8 mouse cellular contexts compared by ENCODE assay signal in genomic region chr1:133130638-133131560, GRCm38 (mm10). TPM values are rescaled to one million over a fixed set of nuclear protein-coding genes. Genes with fewer than 3 reads are reported as not detected.
DNase-seq lines count a peak whose midpoint lies in the region; ATAC-seq and TF ChIP-seq lines count a peak whose summit lies in the region.

TSS of gene Ppp1r15b (plus strand) at chr1:133131143.

- 2% methylated on average over 72 of the region's 72 CpGs for WGBS in forebrain, embryonic 10.5 days
- under 1% methylated on average over 72 of the region's 72 CpGs for WGBS in heart, embryonic 15.5 days
- WGBS in liver, embryonic 14.5 days (ENCODE audit: insufficient replicate concordance) = under 1% methylated on average over 72 of the region's 72 CpGs
- 1% methylated on average over 72 of the region's 72 CpGs for WGBS in neural tube, embryonic 11.5 days
- under 1% methylated on average over 71 of the region's 72 CpGs for WGBS in stomach, postnatal 0 days

- peaks cover 37% of the 10 kb centered on the region for H3K36me3 ChIP-seq in forebrain, embryonic 10.5 days (replicated peaks)
- H3K36me3 ChIP-seq in heart, embryonic 15.5 days = 0 out of 2 replicates have a peak, but pooled peaks cover 2% of the 10 kb centered on the region
- H3K36me3 ChIP-seq in liver, embryonic 14.5 days (replicated peaks; ENCODE audit: control insufficient read depth, insufficient read depth, low read depth) = peaks cover 33% of the 10 kb centered on the region
- no peaks in the 10 kb centered on the region for H3K36me3 ChIP-seq in neural tube, embryonic 11.5 days (ENCODE audit: control insufficient read depth, insufficient read depth, low read length)
- no peaks in the 10 kb centered on the region for H3K36me3 ChIP-seq in stomach, postnatal 0 days (ENCODE audit: control insufficient read depth, insufficient read depth, low read length)

- peak; percentile 96 to 98 for DNase-seq in CD8-positive naive resting alpha-beta T cell, adult 2 months (ENCODE audit: low read depth in 2 of 2, low spot score in 2 of 2)
- peak; percentile 93 for DNase-seq in c-Kit-positive CD71-negative TER-119-negative erythroid progenitor cells, embryonic 14.5 days (ENCODE audit: low read depth)
- DNase-seq in forebrain, embryonic 10.5 days (ENCODE audit: extremely low spot score, low spot score) = peak; percentile 99
- DNase-seq in kidney, postnatal 25 days = peak; percentile 98 to 100
- peak; percentile 99 for DNase-seq in liver, embryonic 14.5 days (ENCODE audit: low read depth in 3 of 3, low spot score in 3 of 3)
- peak; percentile 99 for DNase-seq in neural tube, embryonic 11.5 days (ENCODE audit: low spot score)
- DNase-seq in stomach, postnatal 0 days (ENCODE audit: low spot score) = peak; percentile 99

- ATAC-seq in heart, embryonic 15.5 days (replicated peaks; ENCODE audit: insufficient number of reproducible peaks, insufficient read depth, low FRiP score, low read depth) = peak; percentile 98
- peak; percentile 97 for ATAC-seq in liver, embryonic 14.5 days (ENCODE audit: insufficient read depth)
- peak; percentile 98 for ATAC-seq in neural tube, embryonic 11.5 days (ENCODE audit: insufficient read depth, low FRiP score, low TSS enrichment)
- ATAC-seq in stomach, postnatal 0 days (ENCODE audit: low FRiP score, low TSS enrichment) = peak; percentile 99

- peak within 1 kb of the TSS; percentile 98 for H3K4me3 ChIP-seq in forebrain, embryonic 10.5 days
- peak within 1 kb of the TSS; percentile 82 for H3K4me3 ChIP-seq in heart, embryonic 15.5 days
- H3K4me3 ChIP-seq in liver, embryonic 14.5 days (ENCODE audit: insufficient read depth in 1 of 2, low read depth in 2 of 2, low read length in 2 of 2) = peak within 1 kb of the TSS; percentile 88 to 89
- peak within 1 kb of the TSS; percentile 83 for H3K4me3 ChIP-seq in neural tube, embryonic 11.5 days (ENCODE audit: low read depth, low read length)
- peak within 1 kb of the TSS; percentile 99 for H3K4me3 ChIP-seq in stomach, postnatal 0 days (ENCODE audit: low read depth, low read length)

- H3K9me3 ChIP-seq in forebrain, embryonic 10.5 days = no peaks in the 10 kb centered on the region
- no peaks in the 10 kb centered on the region for H3K9me3 ChIP-seq in heart, embryonic 15.5 days (replicated peaks)
- no peaks in the 10 kb centered on the region for H3K9me3 ChIP-seq in liver, embryonic 14.5 days (ENCODE audit: control insufficient read depth, low read length)
- no peaks in the 10 kb centered on the region for H3K9me3 ChIP-seq in neural tube, embryonic 11.5 days (ENCODE audit: control insufficient read depth, low read length)
- no peaks in the 10 kb centered on the region for H3K9me3 ChIP-seq in stomach, postnatal 0 days (ENCODE audit: control insufficient read depth, low read length)

- TF ChIP-seq EP300 in liver, embryonic 14.5 days (IDR thresholded peaks at IDR 0.05; ENCODE audit: low read depth) = peak; percentile 68
- TF ChIP-seq EP300 in stomach, postnatal 0 days (optimal IDR thresholded peaks at IDR 0.05) = peak; percentile 27

- peak within 1 kb of the TSS; percentile 99 for H3K27ac ChIP-seq in forebrain, embryonic 10.5 days
- H3K27ac ChIP-seq in heart, embryonic 15.5 days = peak within 1 kb of the TSS; percentile 99
- peak within 1 kb of the TSS; percentile 93 for H3K27ac ChIP-seq in liver, embryonic 14.5 days
- H3K27ac ChIP-seq in neural tube, embryonic 11.5 days (ENCODE audit: low read depth, low read length) = peak within 1 kb of the TSS; percentile 85
- H3K27ac ChIP-seq in stomach, postnatal 0 days (replicated peaks) = peak within 1 kb of the TSS; percentile 99

- peak; percentile 28; the same call in 1 of the 2 replicates for TF ChIP-seq CTCF in liver, embryonic 14.5 days (IDR thresholded peaks at IDR 0.05; ENCODE audit: low read depth)
- TF ChIP-seq CTCF in stomach, postnatal 0 days (IDR thresholded peaks at IDR 0.05; ENCODE audit: low read depth) = no peak; the same call in 1 of the 2 replicates

- no peaks in the 10 kb centered on the region for H3K27me3 ChIP-seq in forebrain, embryonic 10.5 days (ENCODE audit: poor library complexity, severe bottlenecking)
- H3K27me3 ChIP-seq in heart, embryonic 15.5 days = no peaks in the 10 kb centered on the region
- H3K27me3 ChIP-seq in liver, embryonic 14.5 days (ENCODE audit: control insufficient read depth, insufficient read depth, low read length) = no peaks in the 10 kb centered on the region
- no peaks in the 10 kb centered on the region for H3K27me3 ChIP-seq in neural tube, embryonic 11.5 days (ENCODE audit: control insufficient read depth, insufficient read depth, low read length)
- no peaks in the 10 kb centered on the region for H3K27me3 ChIP-seq in stomach, postnatal 0 days (ENCODE audit: control insufficient read depth, insufficient read depth, low read length)

- peaks cover 68% of the 10 kb centered on the region for H3K4me1 ChIP-seq in forebrain, embryonic 10.5 days
- H3K4me1 ChIP-seq in heart, embryonic 15.5 days (replicated peaks) = peaks cover 38% of the 10 kb centered on the region
- peaks cover 18 to 24% of the 10 kb centered on the region in 2 experiments for H3K4me1 ChIP-seq in liver, embryonic 14.5 days (replicated peaks; ENCODE audit: control insufficient read depth in 2 of 2, insufficient read depth in 2 of 2, low read length in 1 of 2)
- peaks cover 17% of the 10 kb centered on the region for H3K4me1 ChIP-seq in neural tube, embryonic 11.5 days (ENCODE audit: control insufficient read depth, insufficient read depth, low read length)
- H3K4me1 ChIP-seq in stomach, postnatal 0 days (replicated peaks; ENCODE audit: control insufficient read depth, insufficient read depth) = no peaks in the 10 kb centered on the region

- H3K4me2 ChIP-seq in heart, embryonic 15.5 days = peak within 1 kb of the TSS; percentile 96
- H3K4me2 ChIP-seq in liver, embryonic 14.5 days (ENCODE audit: low read depth) = peak within 1 kb of the TSS; percentile 84
- peak within 1 kb of the TSS; percentile 83 for H3K4me2 ChIP-seq in neural tube, embryonic 11.5 days (ENCODE audit: low read depth)
- H3K4me2 ChIP-seq in stomach, postnatal 0 days (replicated peaks; ENCODE audit: low read depth) = peak within 1 kb of the TSS; percentile 96

- peak within 1 kb of the TSS; percentile 97 for H3K9ac ChIP-seq in heart, embryonic 15.5 days
- H3K9ac ChIP-seq in liver, embryonic 14.5 days (replicated peaks) = peak within 1 kb of the TSS; percentile 100
- H3K9ac ChIP-seq in neural tube, embryonic 11.5 days (ENCODE audit: low read length) = peak within 1 kb of the TSS; percentile 91
- peak within 1 kb of the TSS; percentile 99 for H3K9ac ChIP-seq in stomach, postnatal 0 days (ENCODE audit: low read length)

RNA-seq across cellular contexts. Expression of gene Ppp1r15b, which starts in this region (rescaled TPM):
- polyA plus RNA-seq in forebrain, embryonic 10.5 days (2016; fragmentation: Nextera tagmentation; extraction: Ambion mirVana) = 59.1 and 59.3 TPM in 2 replicates
- polyA plus RNA-seq in heart, embryonic 15.5 days (2015; fragmentation: Nextera tagmentation; extraction: Ambion mirVana) = 20.2 and 24.3 TPM in 2 replicates
- 21.3 and 26.9 TPM in 2 replicates for polyA plus RNA-seq in liver, embryonic 14.5 days (2012; rRNA removed)
- 33.4 and 40.5 TPM in 2 replicates for polyA plus RNA-seq in liver, embryonic 14.5 days (2014; fragmentation: Nextera tagmentation; extraction: Ambion mirVana)
- polyA plus RNA-seq in neural tube, embryonic 11.5 days (2014; fragmentation: Nextera tagmentation; extraction: Ambion mirVana) = 55.3 and 57.6 TPM in 2 replicates
- polyA plus RNA-seq in stomach, postnatal 0 days (2015; fragmentation: Nextera tagmentation; extraction: Ambion mirVana) = 20.7 and 22.3 TPM in 2 replicates

Comparison
In these comparisons a context has a peak if more than half of its experiments do, and no peak if none do; other contexts are left out.
1. Peak in every context shown above with its lines: DNase-seq, ATAC-seq, H3K4me3 ChIP-seq and H3K27ac ChIP-seq.